Mouse (Mus musculus) CH12.LX (cell line): Measurements from ENCODE around the gene Frmd5. TPM values are rescaled to one million over a fixed set of nuclear protein-coding genes. Genes with fewer than 3 reads are reported as not detected.
A peak's percentile ranks its signal among the peaks of the same experiment; 100 is the strongest.

Source experiments
- DNase-seq: peaks from one replicate; pipeline ENCODE4 v3.0.0-alpha.2; 2013; ENCODE audit errors: extremely low read depth
- H3K27ac ChIP-seq: 2 replicates; pipeline ENCODE4 v1.5.1; 2012; ENCODE audit warnings: low read depth, mild to moderate bottlenecking, control low read depth, moderate library complexity; ENCODE audit not compliant: insufficient read depth
- H3K27me3 ChIP-seq: replicated peaks from 2 replicates; pipeline ENCODE3; 2012; ENCODE audit warnings: inconsistent platforms
- H3K36me3 ChIP-seq, 2 experiments: replicated peaks in 1 of 2; 2 replicates each; pipeline versions ENCODE3 to v1.6.1; 2012; ENCODE audit warnings: inconsistent platforms in 1 of 2, low read length in 1 of 2, mild to moderate bottlenecking in 1 of 2, mixed read lengths in 1 of 2, moderate library complexity in 1 of 2; ENCODE audit not compliant: control insufficient read depth in 1 of 2, insufficient read depth in 1 of 2
- H3K4me1 ChIP-seq, 2 experiments: 2 replicates each; pipeline ENCODE4 v1.6.1; 2012; ENCODE audit warnings: inconsistent platforms in 1 of 2, moderate library complexity in 1 of 2; ENCODE audit not compliant: insufficient read depth in 2 of 2, control insufficient read depth in 1 of 2
- H3K4me2 ChIP-seq: 2 replicates; pipeline ENCODE4 v1.6.1; 2012; ENCODE audit warnings: low read depth, mild to moderate bottlenecking, control low read depth; ENCODE audit not compliant: poor library complexity, insufficient read depth, severe bottlenecking
- H3K4me3 ChIP-seq, 3 experiments: fragments of 150-350 bp in 1 of 3; sonication (generic) in 1 of 3; replicated peaks in 1 of 3; 2 replicates each; pipeline versions ENCODE3 to v1.5.1; 2011 to 2012; ENCODE audit warnings: low read depth in 2 of 3, low read length in 2 of 3, mild to moderate bottlenecking in 2 of 3, moderate library complexity in 2 of 3, control low read depth in 1 of 3, improper control_type of control experiment in 1 of 3, inconsistent platforms in 1 of 3, mixed read lengths in 1 of 3; ENCODE audit not compliant: poor library complexity in 1 of 3
- H3K79me2 ChIP-seq: replicated peaks from 2 replicates; pipeline ENCODE4 v1.6.1; 2012; ENCODE audit warnings: mild to moderate bottlenecking, moderate library complexity; ENCODE audit not compliant: control insufficient read depth, poor library complexity, insufficient read depth, severe bottlenecking; ENCODE audit errors: extremely low read depth
- H3K9ac ChIP-seq: 2 replicates; pipeline ENCODE4 v1.6.1; 2012; ENCODE audit warnings: low read depth, mild to moderate bottlenecking, control low read depth, moderate library complexity; ENCODE audit not compliant: insufficient read depth
- H3K9me3 ChIP-seq: replicated peaks from 2 replicates; pipeline ENCODE3; 2012; ENCODE audit warnings: low read length, inconsistent platforms, mixed read lengths
- BHLHE40 ChIP-seq: IDR thresholded peaks from 2 replicates; pipeline ENCODE4 v1.6.1; 2011; ENCODE audit warnings: mild to moderate bottlenecking, low read depth, low read length, improper control_type of control experiment
- CHD2 ChIP-seq: IDR thresholded peaks from 2 replicates; pipeline ENCODE4 v1.6.1; 2011; ENCODE audit warnings: low read length, improper control_type of control experiment
- CTCF ChIP-seq, 2 experiments: IDR thresholded peaks in 1 of 2; conservative IDR thresholded peaks in 1 of 2; 2 replicates each; pipeline ENCODE4 v1.5.1; 2011 to 2012; ENCODE audit warnings: low read depth in 2 of 2, low read length in 2 of 2, improper control_type of control experiment in 1 of 2, inconsistent platforms in 1 of 2, mild to moderate bottlenecking in 1 of 2, moderate library complexity in 1 of 2
- GABPA ChIP-seq: IDR thresholded peaks from 2 replicates; pipeline ENCODE4 v1.6.1; 2012; ENCODE audit warnings: low read depth, low read length, improper control_type of control experiment, inconsistent platforms; ENCODE audit not compliant: insufficient replicate concordance
- HCFC1 ChIP-seq: IDR thresholded peaks from 2 replicates; pipeline ENCODE4 v1.6.1; 2012; ENCODE audit warnings: low read depth, mild to moderate bottlenecking, inconsistent platforms, low read length, improper control_type of control experiment
- JUN ChIP-seq: IDR thresholded peaks from 2 replicates; pipeline ENCODE4 v1.6.1; 2011; ENCODE audit warnings: low read depth, mild to moderate bottlenecking, low read length, improper control_type of control experiment, moderate library complexity; ENCODE audit not compliant: insufficient read depth
- JUND ChIP-seq: conservative IDR thresholded peaks from 2 replicates; pipeline ENCODE4 v1.6.1; 2011; ENCODE audit warnings: low read depth, low read length, improper control_type of control experiment
- KAT2A ChIP-seq: IDR thresholded peaks from 2 replicates; pipeline ENCODE4 v1.6.1; 2012; ENCODE audit warnings: low read length, improper control_type of control experiment, inconsistent platforms; ENCODE audit not compliant: insufficient replicate concordance
- MAFK ChIP-seq: IDR thresholded peaks from 2 replicates; pipeline ENCODE4 v1.6.1; 2011; ENCODE audit warnings: low read length, improper control_type of control experiment; ENCODE audit not compliant: insufficient replicate concordance
- MAZ ChIP-seq: IDR thresholded peaks from 2 replicates; pipeline ENCODE4 v1.6.1; 2012; ENCODE audit warnings: low read depth, mild to moderate bottlenecking, inconsistent platforms, low read length, improper control_type of control experiment, moderate library complexity
- MEF2A ChIP-seq: IDR thresholded peaks from 2 replicates; pipeline ENCODE4 v1.6.1; 2014; ENCODE audit warnings: low read depth, mild to moderate bottlenecking, inconsistent platforms, low read length, improper control_type of control experiment, borderline replicate concordance
- MXI1 ChIP-seq: IDR thresholded peaks from 2 replicates; pipeline ENCODE4 v1.6.1; 2011; ENCODE audit warnings: mild to moderate bottlenecking, low read depth, low read length, improper control_type of control experiment
- NELFE ChIP-seq: IDR thresholded peaks from 2 replicates; pipeline ENCODE4 v1.6.1; 2011; ENCODE audit warnings: low read depth, low read length, improper control_type of control experiment
- POLR2A ChIP-seq: IDR thresholded peaks from 2 replicates; pipeline ENCODE4 v1.6.1; 2011; ENCODE audit warnings: low read depth, mild to moderate bottlenecking, improper control_type of control experiment, low read length
- POLR2AphosphoS2 ChIP-seq: IDR thresholded peaks from 2 replicates; pipeline ENCODE4 v1.6.1; 2011; ENCODE audit warnings: low read depth, low read length, improper control_type of control experiment
- RAD21 ChIP-seq: IDR thresholded peaks from 2 replicates; pipeline ENCODE4 v1.6.1; 2011; ENCODE audit warnings: low read depth, mild to moderate bottlenecking, low read length, improper control_type of control experiment, moderate library complexity
- RCOR1 ChIP-seq: conservative IDR thresholded peaks from 2 replicates; pipeline ENCODE4 v1.6.1; 2012; ENCODE audit warnings: low read depth, mild to moderate bottlenecking, inconsistent platforms, low read length, improper control_type of control experiment
- SMC3 ChIP-seq: IDR thresholded peaks from 2 replicates; pipeline ENCODE4 v1.6.1; 2011; ENCODE audit warnings: low read depth, low read length, improper control_type of control experiment
- UBTF ChIP-seq: IDR thresholded peaks from 2 replicates; pipeline ENCODE4 v1.6.1; 2012; ENCODE audit warnings: low read depth, mild to moderate bottlenecking, inconsistent platforms, low read length, improper control_type of control experiment, moderate library complexity
- USF2 ChIP-seq: conservative IDR thresholded peaks from 2 replicates; pipeline ENCODE4 v1.6.1; 2011; ENCODE audit warnings: low read depth, low read length, improper control_type of control experiment
- ZC3H11A ChIP-seq: IDR thresholded peaks from 2 replicates; pipeline ENCODE4 v1.6.1; 2012; ENCODE audit warnings: low read depth, mild to moderate bottlenecking, inconsistent platforms, low read length, improper control_type of control experiment
- ZKSCAN1 ChIP-seq: IDR thresholded peaks from 2 replicates; pipeline ENCODE4 v1.6.1; 2012; ENCODE audit warnings: low read depth, inconsistent platforms, low read length, improper control_type of control experiment, borderline replicate concordance
- ZNF384 ChIP-seq: IDR thresholded peaks from 2 replicates; pipeline ENCODE4 v1.6.1; 2012; ENCODE audit warnings: low read depth, low read length, improper control_type of control experiment, inconsistent platforms
- dilution Hi-C: fragments of 300-500 bp; cut with MboI; formaldehyde crosslinking; loops from 2 replicates; pipeline ENCODE4 v1.14.3; 2020; ENCODE audit warnings: low sequenced_read_pairs; ENCODE audit not compliant: extremely low pct_unique_long_range_greater_than_20kb, extremely low pct_ligation_motif_present
- in situ Hi-C: fragments of 300-500 bp; cut with MboI; formaldehyde crosslinking; loops from 3 replicates; pipeline ENCODE4 v1.14.3; 2019; ENCODE audit warnings: low sequenced_read_pairs, low pct_ligation_motif_present, low pct_unique_long_range_greater_than_20kb, mixed read lengths
- polyA plus RNA-seq: library from polyadenylated mRNA; unstranded; fragments of >175 nt; gene quantifications from 2 replicates; pipeline ENCODE4 v1.2.1, GENCODE M21; 2012; ENCODE audit warnings: low read depth; ENCODE audit not compliant: insufficient read length
- total RNA-seq, 2 experiments: library from RNA; depleted of rRNA; stranded (reverse); fragments of 300-350 nt in 1 of 2; fragments of >200 nt in 1 of 2; gene quantifications; 2 replicates each; pipeline ENCODE4 v1.2.3; 2012 to 2014

Gene Frmd5
- total and polyA plus RNA-seq, 3 experiments: 1.9 to 3.5 (median 3.2) TPM

- in situ Hi-C loops: no loop called here
- Histone ChIP-seq H3K9me3 (no peaks in the 10 kb centered on the region), H3K4me1 (peaks cover 0 to 13% of the 10 kb centered on the region in 2 experiments; a peak in 2 of 4 replicates), H3K79me2 (no peaks in the 10 kb centered on the region), H3K27ac (no peak overlapping the region), H3K4me2 (no peak overlapping the region), H3K9ac (no peak overlapping the region), H3K4me3 (no peak overlapping the region), H3K27me3 (no peaks in the 10 kb centered on the region), H3K36me3 (no peaks in the 10 kb centered on the region)
- dilution Hi-C loops: no loop called here
- TF ChIP-seq KAT2A (no peak), JUND (no peak), POLR2A (no peak), JUN (no peak), CTCF (conservative IDR thresholded peaks at IDR 0.05 in 1 of 2, IDR thresholded peaks at IDR 0.05 in 1 of 2; ENCODE audit: low read depth in 2 of 2, low read length in 2 of 2) (no peak), UBTF (no peak), GABPA (no peak), ZNF384 (no peak), BHLHE40 (no peak), CHD2 (no peak), NELFE (no peak), MAZ (no peak), POLR2AphosphoS2 (no peak), HCFC1 (no peak), ZKSCAN1 (no peak), USF2 (no peak), MAFK (no peak), MEF2A (no peak), MXI1 (no peak)
- DNase-seq: no peak
Observed at GRCm38 (mm10) chr2:121682361-121682760, 124.5 kb downstream of the Frmd5 start.

GRCm38 (mm10) chr2:121679711-121680110 lies 127.2 kb downstream of the Frmd5 start:
- Histone ChIP-seq H3K79me2 (no peaks in the 10 kb centered on the region), H3K9me3 (no peaks in the 10 kb centered on the region), H3K4me1 (no peaks in the 10 kb centered on the region), H3K36me3 (no peaks in the 10 kb centered on the region), H3K27ac (no peak overlapping the region), H3K9ac (no peak overlapping the region), H3K4me2 (no peak overlapping the region), H3K4me3 (no peak overlapping the region), H3K27me3 (no peaks in the 10 kb centered on the region)
- TF ChIP-seq ZC3H11A (no peak; the same call in 1 of the 2 replicates), SMC3 (peak; percentile 49), HCFC1 (no peak), ZNF384 (no peak), CTCF (conservative IDR thresholded peaks at IDR 0.05 in 1 of 2, IDR thresholded peaks at IDR 0.05 in 1 of 2; ENCODE audit: low read depth in 2 of 2, low read length in 2 of 2) (peak; percentile 27 to 71; a peak in 2 of 4 replicates), BHLHE40 (no peak), RAD21 (peak; percentile 58), CHD2 (no peak), RCOR1 (no peak)
- in situ Hi-C loops (no loop called here), dilution Hi-C loops (no loop called here)
- peak; percentile 41 for DNase-seq
